Mouse (Mus musculus) G1E-ER4 (cell line): Measurements from ENCODE around the gene Unc5cl. TPM values are rescaled to one million over a fixed set of nuclear protein-coding genes. Genes with fewer than 3 reads are reported as not detected.

Experiments
- GATA1 ChIP-seq: IDR thresholded peaks from one replicate; pipeline ENCODE4 v1.8.0; 2012; ENCODE audit warnings: low read length, inconsistent platforms
- polyA plus RNA-seq: library from polyadenylated mRNA; stranded (reverse); fragments of >175 nt; gene quantifications from 2 replicates; pipeline ENCODE4 v1.2.3, GENCODE M21; 2012

Unc5cl gene
- polyA plus RNA-seq, 1 experiment, result 2.2 TPM

DNA sequence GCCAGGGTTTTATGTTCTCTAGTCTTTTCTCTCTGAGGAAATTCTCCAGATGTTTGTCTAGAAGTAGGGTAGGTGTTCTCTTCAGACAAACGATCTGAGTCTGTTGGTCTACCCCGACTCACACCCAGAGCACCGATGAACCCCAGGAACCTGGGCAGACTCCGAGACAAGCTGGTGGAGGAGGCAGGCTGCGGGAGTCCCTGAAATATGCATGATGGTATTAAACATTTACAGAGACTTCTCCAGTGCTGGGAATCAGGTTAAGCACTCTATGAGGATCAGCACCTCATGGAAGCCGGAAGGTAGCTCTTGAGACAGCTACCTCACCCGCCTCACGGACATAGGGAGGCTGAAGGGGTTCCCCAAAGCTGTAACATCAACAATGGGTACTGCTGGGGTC is 37.9 kb downstream of the Unc5cl start:
- no peak for TF ChIP-seq GATA1

DNA sequence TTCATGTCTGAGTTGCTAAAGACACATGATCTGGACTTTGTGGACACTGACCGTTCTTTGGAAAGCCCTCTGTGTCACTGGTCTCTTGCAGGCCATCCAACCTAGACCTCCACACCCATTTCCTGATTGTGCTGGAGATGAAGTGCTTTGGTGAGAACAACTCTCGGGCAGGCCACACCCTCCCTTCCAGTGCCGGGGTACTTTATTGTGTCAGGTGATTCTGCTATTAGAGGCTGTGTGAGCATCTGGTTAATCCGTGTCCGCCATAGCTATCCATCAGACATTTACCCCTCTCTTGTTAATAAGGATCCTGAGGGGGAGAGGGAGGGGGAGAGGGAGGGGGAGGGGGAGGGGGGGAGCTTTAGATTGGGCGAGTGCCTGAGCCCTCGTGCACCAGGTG is 38.9 kb downstream of the Unc5cl start:
- no peak for TF ChIP-seq GATA1

- TF ChIP-seq GATA1, result no peak
These were observed 39.3 kb downstream of the Unc5cl start for GRCm38 (mm10) chr17:48493986-48494385.

GRCm38 (mm10) chr17:48497986-48498385 is 43.3 kb downstream of the Unc5cl start:
- TF ChIP-seq GATA1, result no peak

GRCm38 (mm10) chr17:48500846-48501445 is 46.2 kb downstream of the Unc5cl start:
- no peak for TF ChIP-seq GATA1

GRCm38 (mm10) chr17:48505006-48505405 is 50.3 kb downstream of the Unc5cl start:
- no peak for TF ChIP-seq GATA1

DNA sequence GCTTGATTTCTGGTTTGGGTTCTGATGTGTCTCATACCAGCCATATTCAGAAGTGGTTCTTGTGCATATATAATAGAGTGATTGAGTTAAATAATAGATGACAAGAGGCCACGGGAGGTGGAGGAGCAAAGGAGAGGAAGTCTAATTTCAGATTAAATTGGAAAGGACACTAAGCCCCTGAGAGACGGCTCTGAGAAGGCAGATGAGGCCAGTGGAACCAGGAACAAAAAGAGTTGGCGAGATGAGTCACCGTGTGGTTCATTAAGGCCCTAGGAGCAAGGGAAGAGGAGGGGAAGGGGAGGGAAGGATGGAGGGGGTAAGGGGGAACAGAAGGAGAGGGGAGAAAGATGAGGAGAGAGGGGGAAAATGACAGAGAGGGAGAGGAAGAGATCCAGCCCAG is 52.3 kb downstream of the Unc5cl start:
- TF ChIP-seq GATA1, result no peak

- TF ChIP-seq GATA1, result no peak
These were observed 54.9 kb downstream of the Unc5cl start for GRCm38 (mm10) chr17:48509596-48509995.

DNA sequence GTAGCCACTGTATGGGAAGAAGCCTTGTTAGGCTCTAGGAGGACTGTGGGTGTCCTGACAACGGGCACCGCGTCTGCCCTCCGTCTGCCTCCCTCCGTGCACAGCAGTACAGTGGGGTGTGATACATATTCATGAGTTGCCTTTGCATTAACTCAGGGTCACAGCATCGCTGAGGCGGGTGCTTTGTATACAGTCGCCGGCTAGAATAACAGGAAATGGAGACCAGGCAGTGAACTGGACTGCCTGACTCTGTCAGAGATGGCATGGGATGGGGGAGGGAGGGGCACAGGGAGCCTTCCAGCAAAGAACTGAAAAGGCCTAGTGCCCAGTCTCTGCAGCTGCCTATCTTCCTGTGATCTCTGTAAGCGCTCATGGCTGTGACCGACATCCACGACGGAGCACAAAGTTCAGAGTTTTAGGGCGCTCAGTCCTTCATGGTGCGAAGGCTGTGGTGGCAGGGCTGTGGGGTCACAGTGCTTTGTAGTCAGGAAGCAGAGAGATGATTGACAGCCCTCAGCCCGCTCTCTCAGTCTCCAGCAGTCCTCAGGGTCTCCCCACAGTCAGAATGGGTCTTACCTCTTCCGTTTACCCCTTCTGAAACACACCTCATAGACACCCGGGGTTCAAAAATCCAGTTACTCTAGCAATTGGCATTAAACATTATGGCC is 58.0 kb downstream of the Unc5cl start:
- no peak for TF ChIP-seq GATA1

GRCm38 (mm10) chr17:48514613-48515012 is 59.9 kb downstream of the Unc5cl start:
- TF ChIP-seq GATA1, result no peak

GRCm38 (mm10) chr17:48519046-48519445 is 64.3 kb downstream of the Unc5cl start:
- no peak for TF ChIP-seq GATA1

GRCm38 (mm10) chr17:48520352-48520751 is 65.7 kb downstream of the Unc5cl start:
- TF ChIP-seq GATA1, result no peak

DNA sequence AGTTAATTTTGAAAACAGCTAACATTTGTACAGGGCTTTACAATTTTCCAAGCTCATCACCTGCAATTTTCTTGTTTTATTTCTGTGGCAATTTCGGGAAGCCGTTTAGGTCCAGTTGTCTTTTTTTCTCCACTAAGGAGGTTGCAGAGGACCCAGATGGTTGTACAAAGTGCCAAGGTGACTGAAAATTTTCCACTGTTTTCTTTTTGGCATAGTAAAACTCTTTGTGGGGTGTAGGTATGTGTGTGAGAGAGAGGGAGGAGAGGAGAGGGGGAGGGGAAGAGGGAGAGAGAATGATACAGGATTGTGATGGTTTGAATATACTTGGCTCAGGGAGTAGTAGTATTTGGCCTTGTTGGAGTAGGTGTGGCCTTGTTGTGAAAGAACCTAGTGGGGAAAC is 68.4 kb downstream of the Unc5cl start:
- no peak for TF ChIP-seq GATA1

GRCm38 (mm10) chr17:48533844-48534705 is 79.4 kb downstream of the Unc5cl start:
- no peak for TF ChIP-seq GATA1

- TF ChIP-seq GATA1, result no peak
These were observed 83.6 kb downstream of the Unc5cl start for GRCm38 (mm10) chr17:48538328-48538727.

- no peak for TF ChIP-seq GATA1
These were observed 84.6 kb downstream of the Unc5cl start for GRCm38 (mm10) chr17:48539326-48539725.
